Mouse (Mus musculus) limb, embryonic 15.5 days (tissue): ENCODE measurements around the gene C8g. TPM values are rescaled to one million over a fixed set of nuclear protein-coding genes. Genes with fewer than 3 reads are reported as not detected.

ENCODE experiments used
- ATAC-seq: fragments of 200-750 bp; cut with Nextera tagmentation; 2 replicates; pipeline ENCODE4 v1.8.0; 2017; ENCODE audit warnings: low read depth, moderate TSS enrichment; ENCODE audit not compliant: insufficient number of reproducible peaks, low FRiP score, low TSS enrichment
- H3K27ac ChIP-seq: fragments of 300-500 bp; sonication (generic); 2 replicates; pipeline ENCODE4 v1.5.1; 2015; ENCODE audit warnings: moderate library complexity, mild to moderate bottlenecking, inconsistent platforms
- H3K27me3 ChIP-seq: fragments of 300-500 bp; sonication (generic); 2 replicates; pipeline ENCODE4 v1.6.1; 2015; ENCODE audit warnings: inconsistent platforms
- H3K36me3 ChIP-seq: fragments of 300-500 bp; sonication (generic); 2 replicates; pipeline ENCODE4 v1.6.1; 2015; ENCODE audit warnings: inconsistent platforms
- H3K4me1 ChIP-seq: fragments of 300-500 bp; sonication (generic); 2 replicates; pipeline ENCODE4 v1.6.1; 2015; ENCODE audit warnings: inconsistent platforms
- H3K4me2 ChIP-seq: fragments of 300-500 bp; sonication (generic); 2 replicates; pipeline ENCODE4 v1.6.1; 2015; ENCODE audit warnings: mild to moderate bottlenecking, inconsistent platforms
- H3K4me3 ChIP-seq: fragments of 300-500 bp; sonication (generic); 2 replicates; pipeline ENCODE4 v1.5.1; 2015; ENCODE audit warnings: mild to moderate bottlenecking, inconsistent platforms
- H3K9ac ChIP-seq: fragments of 300-500 bp; sonication (generic); 2 replicates; pipeline ENCODE4 v1.6.1; 2015; ENCODE audit warnings: inconsistent platforms
- H3K9me3 ChIP-seq: fragments of 300-500 bp; sonication (generic); 2 replicates; pipeline ENCODE4 v1.6.1; 2016; ENCODE audit warnings: inconsistent platforms
- WGBS: fragments of 180-500 bp; shearing (Covaris S2); methylation state at CpG from one replicate; pipeline ENCODE4 v1.1.7; 2015; 5-methylcytosine and 5-hydroxymethylcytosine counted together
- polyA plus RNA-seq: library from polyadenylated mRNA; unstranded; fragments of >200 nt; fragmentation: Nextera tagmentation; extraction: Ambion mirVana; gene quantifications from 2 replicates; pipeline ENCODE4 v1.2.1, GENCODE M21; 2015

The C8g gene
- polyA plus RNA-seq, 1 experiment from 2014 or later: 4.6 TPM

GRCm38 (mm10) chr2:25458911-25459310 is 42.6 kb downstream of the C8g start:
- peak overlapping the region; percentile 11; the same call in 1 of the 2 replicates for H3K9ac ChIP-seq
- peaks cover 17% of the 10 kb centered on the region for H3K36me3 ChIP-seq
- H3K9me3 ChIP-seq: no peaks in the 10 kb centered on the region
- 70% methylated on average over 5 of the region's 5 CpGs for WGBS
- H3K27me3 ChIP-seq: no peaks in the 10 kb centered on the region
- H3K4me1 ChIP-seq: peaks cover 37% of the 10 kb centered on the region
- no peak overlapping the region; the same call in 1 of the 2 replicates for H3K4me2 ChIP-seq
- no peak overlapping the region for H3K27ac ChIP-seq
- no peak overlapping the region for H3K4me3 ChIP-seq
- ATAC-seq: no peak; the same call in 1 of the 2 replicates

- Histone ChIP-seq H3K4me2 (no peak overlapping the region), H3K27me3 (no peaks in the 10 kb centered on the region), H3K4me3 (no peak overlapping the region), H3K4me1 (peaks cover 37% of the 10 kb centered on the region), H3K27ac (no peak overlapping the region), H3K9ac (no peak overlapping the region), H3K36me3 (peaks cover 17% of the 10 kb centered on the region), H3K9me3 (no peaks in the 10 kb centered on the region)
- WGBS: 83% methylated on average over 9 of the region's 9 CpGs
- ATAC-seq: no peak
Measured at GRCm38 (mm10) chr2:25457022-25457896, 44.3 kb downstream of the C8g start.

GRCm38 (mm10) chr2:25456205-25456953 is 45.1 kb downstream of the C8g start, which contains the start of gene Clic3:
TSS of gene Clic3 (plus strand) at chr2:25456838.
- 54% methylated on average over 14 of the region's 14 CpGs for WGBS
- H3K9ac ChIP-seq: no peak within 1 kb of the TSS
- peaks cover 30% of the 10 kb centered on the region for H3K4me1 ChIP-seq
- no peak within 1 kb of the TSS for H3K27ac ChIP-seq
- peaks cover 17% of the 10 kb centered on the region for H3K36me3 ChIP-seq
- H3K4me2 ChIP-seq: no peak within 1 kb of the TSS
- H3K27me3 ChIP-seq: no peaks in the 10 kb centered on the region
- H3K4me3 ChIP-seq: no peak within 1 kb of the TSS
- H3K9me3 ChIP-seq: no peaks in the 10 kb centered on the region
- ATAC-seq: no peak

- Histone ChIP-seq H3K27me3 (no peaks in the 10 kb centered on the region), H3K4me3 (no peak overlapping the region), H3K9ac (no peak overlapping the region), H3K27ac (no peak overlapping the region), H3K4me2 (no peak overlapping the region), H3K36me3 (peaks cover 7% of the 10 kb centered on the region; the same call in 1 of the 2 replicates), H3K9me3 (no peaks in the 10 kb centered on the region), H3K4me1 (0 out of 2 replicates have a peak, but pooled peaks cover 5% of the 10 kb centered on the region)
- no peak for ATAC-seq
- WGBS: 38% methylated on average over 1 of the region's 1 CpGs
Measured at GRCm38 (mm10) chr2:25452951-25453350, 48.6 kb downstream of the C8g start.

DNA sequence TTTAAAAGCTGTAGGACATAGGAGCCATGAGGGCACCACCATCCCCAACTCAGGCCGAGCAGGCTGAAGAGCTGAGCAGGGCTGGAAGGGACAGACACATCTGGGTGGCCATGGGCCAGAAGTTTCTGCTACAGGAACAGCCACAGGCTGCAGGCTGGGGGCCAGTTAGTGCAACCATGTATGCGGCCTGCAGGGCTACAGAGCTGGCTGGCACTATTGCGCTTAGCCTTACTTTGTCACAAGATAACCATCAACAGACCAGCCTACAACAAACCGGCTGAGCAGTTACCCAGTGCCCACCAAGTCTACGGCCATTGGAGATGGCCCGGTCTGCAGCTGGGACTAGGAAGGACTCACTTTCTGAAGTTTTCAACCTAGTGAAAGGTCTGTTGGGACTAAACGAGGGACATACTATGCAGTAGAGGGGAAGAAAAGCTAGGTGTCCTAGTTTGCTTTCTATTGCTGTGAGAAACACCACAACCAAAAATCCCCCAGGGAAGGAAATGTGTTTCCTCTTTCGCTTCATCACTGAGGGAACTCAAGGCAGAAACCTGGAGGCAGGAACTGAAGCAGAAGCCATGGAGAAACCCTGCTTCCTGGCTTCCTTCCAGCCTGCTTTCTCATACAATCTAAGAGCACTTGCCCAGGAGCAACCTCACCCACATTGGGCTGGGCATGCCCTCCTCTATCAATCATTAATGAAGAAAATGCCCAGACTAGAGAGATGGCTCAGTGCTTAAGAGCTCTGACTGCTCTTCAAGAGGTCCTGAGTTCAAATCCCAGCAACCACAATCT is 50.5 kb downstream of the C8g start:
- Histone ChIP-seq H3K9me3 (no peaks in the 10 kb centered on the region), H3K36me3 (peaks cover 15% of the 10 kb centered on the region; the same call in 1 of the 2 replicates), H3K4me1 (no peaks in the 10 kb centered on the region), H3K27ac (no peak overlapping the region), H3K9ac (no peak overlapping the region), H3K27me3 (no peaks in the 10 kb centered on the region), H3K4me2 (no peak overlapping the region), H3K4me3 (no peak overlapping the region)
- WGBS: 78% methylated on average over 8 of the region's 8 CpGs
- ATAC-seq: no peak

Other genes starting within 250 kb of the C8g start
- gene Tmem203, start 246.3 kb downstream of the C8g start, polyA plus RNA-seq: 21.4 and 24.2 TPM in 2 replicates
- 8.5 and 8.6 TPM in 2 replicates for gene Tprn, start 239.1 kb downstream of the C8g start, polyA plus RNA-seq
- gene Ssna1, start 229.3 kb downstream of the C8g start, polyA plus RNA-seq: 241 and 244 TPM in 2 replicates
- 136 and 140 TPM in 2 replicates for gene Anapc2, start 229.2 kb downstream of the C8g start, polyA plus RNA-seq
- not detected in 2 replicates for gene Tmem210, start 213.6 kb downstream of the C8g start, polyA plus RNA-seq
- 0.61 and 0.92 TPM in 2 replicates for gene Lrrc26, start 211.8 kb downstream of the C8g start, polyA plus RNA-seq
- 0.71 and 0.87 TPM in 2 replicates for gene Grin1, start 182.5 kb downstream of the C8g start, polyA plus RNA-seq
- 47.0 and 55.8 TPM in 2 replicates for gene Man1b1, start 169.4 kb downstream of the C8g start, polyA plus RNA-seq
- 24.0 and 25.1 TPM in 2 replicates for gene Dpp7, start 145.4 kb downstream of the C8g start, polyA plus RNA-seq
- 16.9 and 23.6 TPM in 2 replicates for gene Uap1l1, start 136.0 kb downstream of the C8g start, polyA plus RNA-seq
- 30.5 and 31.9 TPM in 2 replicates for gene Sapcd2, start 129.4 kb downstream of the C8g start, polyA plus RNA-seq
- 4.2 and 11.7 TPM in 2 replicates for gene Entpd2, start 105.8 kb downstream of the C8g start, polyA plus RNA-seq
- gene Npdc1, start 102.4 kb downstream of the C8g start, polyA plus RNA-seq: 51.7 and 54.3 TPM in 2 replicates
- gene Fut7, start 78.5 kb downstream of the C8g start, polyA plus RNA-seq: 0.18 TPM in 1 of 2 replicates, not detected in the other
- 4.2 and 5.9 TPM in 2 replicates for gene Abca2, start 73.0 kb downstream of the C8g start, polyA plus RNA-seq
- gene Clic3, start 44.9 kb downstream of the C8g start, polyA plus RNA-seq: 99.3 and 111 TPM in 2 replicates
- gene Paxx, start 40.6 kb downstream of the C8g start, polyA plus RNA-seq: 49.9 and 56.9 TPM in 2 replicates
- 4.1 and 9.1 TPM in 2 replicates for gene Ptgds, start 31.7 kb downstream of the C8g start, polyA plus RNA-seq
- gene Lcn12, start 7.8 kb downstream of the C8g start, polyA plus RNA-seq: not detected in 2 replicates
- 73.0 and 81.4 TPM in 2 replicates for gene Fbxw5, start 969 bp downstream of the C8g start, polyA plus RNA-seq
- 34.4 and 35.7 TPM in 2 replicates for gene Traf2, start 45.2 kb upstream of the C8g start, polyA plus RNA-seq
- 388 and 396 TPM in 2 replicates for gene Edf1, start 56.1 kb upstream of the C8g start, polyA plus RNA-seq
- 0.81 and 6.0 TPM in 2 replicates for gene Mamdc4, start 73.1 kb upstream of the C8g start, polyA plus RNA-seq
- gene Phpt1, start 73.5 kb upstream of the C8g start, polyA plus RNA-seq: 129 and 139 TPM in 2 replicates
- 0.29 and 0.44 TPM in 2 replicates for gene Ajm1, start 80.0 kb upstream of the C8g start, polyA plus RNA-seq
- 73.6 and 74.9 TPM in 2 replicates for gene Rabl6, start 106.8 kb upstream of the C8g start, polyA plus RNA-seq
- gene Ccdc183, start 116.0 kb upstream of the C8g start, polyA plus RNA-seq: 0.12 and 0.14 TPM in 2 replicates
- gene Tmem141, start 120.3 kb upstream of the C8g start, polyA plus RNA-seq: 27.3 and 28.7 TPM in 2 replicates
- gene Fcna, start 126.3 kb upstream of the C8g start, polyA plus RNA-seq: 2.7 and 3.7 TPM in 2 replicates
- not detected in 2 replicates for gene Lcn8, start 151.4 kb upstream of the C8g start, polyA plus RNA-seq
- gene Lcn5, start 156.2 kb upstream of the C8g start, polyA plus RNA-seq: not detected in 2 replicates
- gene Lcn6, start 175.1 kb upstream of the C8g start, polyA plus RNA-seq: not detected in 2 replicates
- gene Lcn10, start 181.0 kb upstream of the C8g start, polyA plus RNA-seq: not detected in 2 replicates
- not detected in 2 replicates for gene Obp2a, start 198.3 kb upstream of the C8g start, polyA plus RNA-seq
- gene Bmyc, start 205.0 kb upstream of the C8g start, polyA plus RNA-seq: 92.0 and 94.5 TPM in 2 replicates
- gene Obp2b, start 235.3 kb upstream of the C8g start, polyA plus RNA-seq: not detected in 2 replicates